Mouse (Mus musculus) spleen, adult 12 weeks (tissue): ENCODE measurements around the gene Rraga.

Experiments
- DNase-seq: peaks from one replicate; pipeline ENCODE4 v3.0.0; 2022; ENCODE audit warnings: low spot score

Rraga gene

GRCm38 (mm10) chr4:86575283-86575983, at the start of gene Rraga:
Gene Rraga, plus strand, starts transcription at chr4:86575668.
- peak; percentile 94 for DNase-seq

- DNase-seq = no peak
Observed at GRCm38 (mm10) chr4:86527162-86528136, 48.0 kb upstream of the Rraga start.

- DNase-seq = no peak
Observed at GRCm38 (mm10) chr4:86529161-86529560, 46.3 kb upstream of the Rraga start.

GRCm38 (mm10) chr4:86533406-86534090, 41.9 kb upstream of the Rraga start:
- DNase-seq = no peak

- DNase-seq = no peak
Observed at GRCm38 (mm10) chr4:86534091-86534481, 41.4 kb upstream of the Rraga start.

- no peak for DNase-seq
Observed at GRCm38 (mm10) chr4:86537972-86538371, 37.5 kb upstream of the Rraga start.

GRCm38 (mm10) chr4:86538936-86539335, 36.5 kb upstream of the Rraga start:
- DNase-seq = no peak

GRCm38 (mm10) chr4:86541573-86541972, 33.9 kb upstream of the Rraga start:
- DNase-seq = no peak

- no peak for DNase-seq
Observed at GRCm38 (mm10) chr4:86543999-86544398, 31.5 kb upstream of the Rraga start.

- DNase-seq = no peak
Observed at GRCm38 (mm10) chr4:86545615-86546014, 29.9 kb upstream of the Rraga start.

GRCm38 (mm10) chr4:86548332-86548731, 27.1 kb upstream of the Rraga start:
- no peak for DNase-seq

GRCm38 (mm10) chr4:86555035-86555707, 20.3 kb upstream of the Rraga start:
- no peak for DNase-seq

GRCm38 (mm10) chr4:86557371-86557770, 18.1 kb upstream of the Rraga start:
- DNase-seq = no peak

GRCm38 (mm10) chr4:86558228-86558627, 17.2 kb upstream of the Rraga start, which contains the start of gene Saxo1:
Gene Saxo1, minus strand, starts transcription at chr4:86558328.
- DNase-seq = no peak

GRCm38 (mm10) chr4:86559006-86559405, 16.5 kb upstream of the Rraga start:
- no peak for DNase-seq

- no peak for DNase-seq
Observed at GRCm38 (mm10) chr4:86561061-86561460, 14.4 kb upstream of the Rraga start.

GRCm38 (mm10) chr4:86574939-86575282, 557 bp upstream of the Rraga start:
- no peak for DNase-seq

GRCm38 (mm10) chr4:86576120-86576541, 663 bp downstream of the Rraga start:
- no peak for DNase-seq

GRCm38 (mm10) chr4:86576630-86577225, 1.3 kb downstream of the Rraga start:
- DNase-seq = no peak

- DNase-seq = no peak
Observed at GRCm38 (mm10) chr4:86580056-86580455, 4.6 kb downstream of the Rraga start.

GRCm38 (mm10) chr4:86580591-86580990, 5.1 kb downstream of the Rraga start:
- no peak for DNase-seq
